Mouse (Mus musculus) lung, postnatal 10 days (tissue): ENCODE results near the gene Dnm2.
"Not testable (repeated sequence)": the region's sequence is repeated elsewhere in the genome, so short reads cannot be mapped to it uniquely, and the experiment has no call there.

ENCODE experiments used
- DNase-seq: peaks from one replicate; pipeline ENCODE4 v3.0.0; 2021

Dnm2 gene

DNA sequence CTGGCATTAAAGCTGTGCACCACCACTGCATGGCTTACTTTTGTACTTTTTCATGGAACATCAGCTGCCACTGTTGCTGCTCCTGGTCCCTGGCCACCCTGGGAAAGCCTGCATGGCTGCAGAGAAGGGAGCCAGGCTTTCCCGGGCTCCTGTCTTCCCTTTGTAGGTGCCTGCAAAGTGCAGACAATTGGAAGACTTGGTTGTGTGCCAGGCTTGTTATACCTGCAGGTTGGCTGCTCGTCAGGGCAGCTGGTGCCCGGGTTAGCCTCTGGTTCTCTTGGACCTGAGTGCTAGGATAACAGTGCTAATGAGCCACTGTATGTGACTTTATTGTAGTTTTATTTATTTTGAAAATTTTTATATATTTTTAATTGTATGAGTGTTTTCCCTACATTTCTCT lies 34.1 kb downstream of the Dnm2 start:
- no peak for DNase-seq

DNA sequence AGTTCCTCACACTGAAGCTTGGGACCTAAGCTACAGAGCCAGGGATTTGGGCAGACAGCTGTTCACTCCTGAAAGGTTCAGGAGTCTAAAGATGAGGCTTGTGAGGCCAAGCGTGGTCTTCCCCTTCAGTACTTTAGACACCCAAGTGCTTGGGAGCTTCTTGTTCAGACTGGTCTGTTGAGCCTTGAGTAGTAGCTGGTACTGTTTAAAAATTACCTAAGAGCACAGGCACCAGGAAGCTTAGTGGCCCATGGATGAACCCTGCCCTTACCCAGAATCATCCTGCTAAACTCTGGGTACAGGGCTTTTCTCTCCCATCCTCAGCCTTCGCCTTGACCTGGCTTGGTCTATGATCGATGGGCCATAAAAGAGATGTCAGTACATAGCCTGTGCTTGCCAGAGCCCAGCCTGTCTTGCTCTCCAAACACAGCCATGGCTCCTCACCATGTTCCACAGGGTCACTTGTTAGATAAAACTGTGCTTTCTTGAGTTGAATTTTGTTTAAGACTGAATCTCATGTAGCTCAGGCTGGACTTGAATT lies 35.8 kb downstream of the Dnm2 start:
- no peak for DNase-seq

DNA sequence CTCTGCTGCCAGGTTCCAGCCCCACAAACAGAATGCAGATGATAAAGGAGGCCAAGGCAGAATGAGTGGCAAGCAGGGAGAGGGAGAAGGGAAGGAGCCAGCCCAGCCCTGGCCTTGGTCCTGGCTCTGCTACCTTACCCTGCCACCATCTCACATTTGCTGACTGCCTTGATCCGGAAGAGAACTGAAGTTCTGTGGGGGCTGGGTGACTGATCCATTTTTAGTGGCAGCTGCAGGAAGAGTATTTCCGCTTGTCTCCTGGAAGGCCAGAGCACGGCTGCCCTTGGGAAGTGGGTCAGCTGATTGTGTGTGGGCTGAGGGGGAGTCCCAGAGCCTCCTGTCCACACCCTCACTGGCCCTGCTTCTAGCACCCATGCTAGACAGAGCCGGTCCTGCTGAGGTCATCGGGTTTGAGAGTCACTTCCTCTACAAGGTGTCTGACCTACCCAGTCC lies 38.5 kb downstream of the Dnm2 start:
- DNase-seq, result peak; percentile 83

DNA sequence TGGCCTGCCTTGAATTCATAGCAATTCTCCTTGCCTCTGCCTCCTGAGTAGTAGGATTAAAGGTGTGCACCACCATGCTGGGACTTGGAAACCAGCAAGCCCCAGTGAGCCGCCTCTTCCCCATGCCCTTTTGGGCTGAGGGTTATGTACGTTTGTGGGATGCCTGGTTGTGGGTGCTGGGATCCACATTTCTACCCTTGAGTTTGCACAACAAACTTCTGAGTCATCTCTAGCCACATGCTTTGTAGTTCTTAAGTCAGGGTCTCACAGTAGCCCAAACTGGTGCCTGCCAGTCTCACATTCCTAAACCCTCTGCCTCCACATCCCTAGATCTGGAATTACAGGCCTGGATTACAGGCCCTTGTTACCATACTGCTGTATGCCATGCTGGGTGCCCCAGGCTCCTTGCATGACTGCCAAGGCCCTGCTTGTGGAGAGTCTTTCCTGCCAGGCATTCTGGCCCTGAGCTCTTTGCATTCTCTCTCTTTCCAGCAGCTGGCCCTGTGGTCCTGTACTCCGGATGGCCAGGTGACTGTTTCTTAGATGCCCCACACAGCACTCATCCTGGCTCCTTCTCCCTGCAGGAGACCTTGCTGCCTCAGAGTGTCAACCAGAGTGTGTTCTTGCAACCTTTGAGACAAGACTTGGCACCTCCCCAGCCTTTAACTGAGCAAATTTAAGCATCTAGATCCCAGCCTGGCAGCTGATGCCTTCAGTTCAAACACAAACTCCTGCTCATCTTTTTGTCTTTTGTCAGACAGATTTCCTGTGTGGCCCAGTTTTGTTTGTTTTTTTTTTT lies 39.3 kb downstream of the Dnm2 start:
- no peak for DNase-seq

DNA sequence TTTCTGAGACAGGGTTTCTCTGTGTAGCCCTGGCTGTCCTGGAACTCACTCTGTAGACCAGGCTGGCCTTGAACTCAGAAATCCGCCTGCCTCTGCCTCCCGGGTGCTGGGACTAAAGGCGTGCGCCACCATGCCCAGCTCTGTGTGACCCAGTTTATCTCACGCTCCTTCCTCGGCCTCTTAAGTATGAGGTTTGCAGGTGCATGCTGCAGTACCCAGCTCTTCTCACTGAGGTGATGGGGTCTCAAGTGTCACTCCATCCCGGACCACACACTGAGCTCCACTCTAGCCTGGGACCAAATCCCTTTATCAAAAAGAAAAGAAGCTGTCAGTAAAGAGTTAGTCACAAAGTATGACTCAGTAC lies 39.8 kb downstream of the Dnm2 start:
- DNase-seq, result not testable (repeated sequence)

DNA sequence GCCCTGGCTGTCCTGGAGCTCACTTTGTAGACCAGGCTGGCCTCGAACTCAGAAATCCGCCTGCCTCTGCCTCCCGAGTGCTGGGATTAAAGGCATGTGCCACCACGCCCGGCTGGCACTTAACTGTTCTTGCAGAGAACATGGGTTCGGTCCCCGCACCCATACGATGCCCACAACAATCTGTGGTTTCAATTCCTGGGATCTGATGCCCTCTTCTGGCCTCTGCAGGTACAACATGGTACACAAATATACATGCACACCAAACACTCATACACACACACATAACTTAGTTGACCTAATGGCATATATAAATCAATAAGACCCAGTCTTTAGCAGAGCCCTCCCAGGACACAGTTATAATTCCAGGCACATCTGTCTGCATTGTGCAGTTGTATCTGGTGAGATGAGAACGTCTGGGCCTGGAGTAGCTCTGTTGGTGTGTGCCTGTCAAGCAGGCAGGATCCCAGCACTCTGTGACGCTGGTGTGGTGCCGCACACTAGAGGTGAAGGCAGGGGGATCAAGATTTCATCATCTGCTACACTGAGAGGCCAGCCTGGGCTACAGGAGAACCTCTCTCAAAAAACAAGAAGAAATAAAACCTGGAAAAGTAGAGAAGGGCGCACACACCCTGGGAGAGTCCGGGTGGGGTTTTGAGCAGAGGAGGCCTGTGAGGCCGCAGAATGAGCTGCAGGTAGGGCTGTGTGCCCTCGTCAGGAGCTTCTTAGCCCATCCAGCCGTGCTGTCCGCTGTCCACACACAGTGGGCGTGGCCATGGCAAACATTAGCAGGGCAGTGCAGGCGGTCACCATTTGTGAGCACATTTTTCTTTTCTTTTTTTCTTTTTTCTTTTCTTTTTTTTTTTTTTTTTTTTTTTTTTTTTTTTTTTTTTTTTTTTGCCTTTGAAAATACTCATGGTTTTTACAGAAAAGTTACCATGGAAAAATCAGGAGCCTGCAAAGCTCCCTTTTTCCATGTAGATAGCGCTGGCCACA lies 44.6 kb downstream of the Dnm2 start:
- DNase-seq, result peak; percentile 71

DNA sequence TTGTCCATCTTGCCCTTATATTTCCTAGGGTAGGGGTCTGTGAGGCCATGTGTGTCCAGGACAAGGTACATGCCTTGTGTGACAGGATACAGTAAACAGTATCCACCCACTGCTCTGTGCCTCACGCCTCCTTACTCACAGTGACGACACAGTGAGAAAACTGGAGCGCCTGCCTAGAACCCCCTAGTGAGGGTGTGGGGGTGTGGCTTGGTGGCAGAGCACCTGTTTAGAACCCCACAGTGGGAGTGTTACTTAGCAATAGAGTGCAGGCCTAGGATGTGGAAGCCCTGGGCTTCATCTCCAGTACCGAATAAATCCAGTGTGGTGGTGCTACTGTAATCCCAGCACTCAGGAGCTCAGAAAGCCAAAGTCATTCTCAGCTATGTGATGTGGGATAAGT lies 48.2 kb downstream of the Dnm2 start:
- DNase-seq, result no peak

DNA sequence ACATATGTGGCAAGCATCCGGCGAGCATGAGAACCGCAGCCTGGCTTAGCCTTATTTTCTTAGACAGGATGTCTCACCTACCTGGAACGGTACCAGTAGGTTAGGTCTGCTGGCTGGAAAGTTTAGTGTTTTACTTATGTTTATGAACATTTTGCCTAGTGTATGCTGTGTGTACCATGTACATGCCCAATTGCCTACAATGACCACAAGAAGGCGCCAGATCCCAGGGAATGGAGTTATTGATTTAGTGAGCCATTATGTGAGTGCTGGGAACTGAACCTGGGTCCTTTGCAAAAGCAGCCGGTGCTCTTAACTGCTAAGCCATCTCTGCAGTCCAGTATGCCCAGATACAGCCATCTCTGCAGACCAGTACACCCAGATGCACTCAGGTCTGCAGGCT lies 53.0 kb downstream of the Dnm2 start:
- DNase-seq, result no peak

DNA sequence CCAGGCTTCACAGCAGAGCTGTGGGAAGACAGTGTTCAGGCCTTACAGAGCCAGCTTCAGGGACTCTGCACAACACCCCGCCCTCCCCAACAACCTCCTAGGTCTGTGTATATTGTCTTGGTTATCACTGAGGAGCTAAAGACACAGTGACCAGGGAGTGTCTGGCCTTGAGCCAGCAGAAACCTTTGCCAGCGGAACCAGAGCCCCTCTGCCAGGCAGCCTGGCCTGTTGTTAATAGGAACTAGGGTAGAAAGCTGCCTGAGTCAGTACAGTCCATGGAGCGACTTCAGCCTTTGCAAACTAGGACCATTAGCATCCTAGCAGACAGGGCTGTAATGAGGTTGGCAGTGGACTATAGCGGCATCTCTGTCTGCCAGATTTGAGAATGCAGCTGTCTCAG lies 59.4 kb downstream of the Dnm2 start:
- DNase-seq, result no peak

DNA sequence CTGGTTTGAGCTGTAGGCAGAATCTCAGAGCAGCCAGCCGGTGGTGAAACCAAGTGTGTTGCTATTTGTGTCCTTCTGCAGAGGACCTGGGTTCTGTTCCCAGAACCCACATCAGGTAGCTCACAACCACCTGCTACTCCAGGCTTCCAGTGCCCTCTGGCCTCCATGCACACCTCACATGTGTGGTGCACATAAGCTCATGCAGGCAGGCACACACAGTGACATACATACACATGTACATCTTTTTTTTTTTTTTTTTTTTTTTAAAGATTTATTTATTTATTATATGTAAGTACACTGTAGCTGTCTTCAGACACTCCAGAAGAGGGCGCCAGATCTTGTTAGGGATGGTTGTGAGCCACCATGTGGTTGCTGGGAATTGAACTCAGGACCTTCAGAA lies 63.5 kb downstream of the Dnm2 start:
- not testable (repeated sequence) for DNase-seq

DNA sequence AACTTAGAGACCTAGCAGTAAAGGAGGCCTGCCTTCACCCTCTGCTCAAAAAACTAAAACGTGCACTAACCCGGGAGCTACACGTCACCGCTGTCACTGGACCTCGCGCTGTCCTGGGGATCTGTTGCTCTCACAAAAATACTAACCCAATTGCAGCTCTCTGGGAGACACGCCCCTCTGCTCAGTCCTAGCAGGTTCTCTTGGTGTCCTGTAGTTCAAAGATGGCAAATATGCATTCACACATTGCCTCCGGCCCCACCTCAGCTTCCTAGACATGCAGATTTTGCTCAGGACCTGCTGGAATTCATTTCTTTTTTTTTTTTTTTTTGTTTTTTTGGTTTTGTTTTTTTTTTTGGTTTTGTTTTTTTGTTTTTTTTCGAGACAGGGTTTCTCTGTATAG lies 66.0 kb downstream of the Dnm2 start:
- no peak for DNase-seq

DNA sequence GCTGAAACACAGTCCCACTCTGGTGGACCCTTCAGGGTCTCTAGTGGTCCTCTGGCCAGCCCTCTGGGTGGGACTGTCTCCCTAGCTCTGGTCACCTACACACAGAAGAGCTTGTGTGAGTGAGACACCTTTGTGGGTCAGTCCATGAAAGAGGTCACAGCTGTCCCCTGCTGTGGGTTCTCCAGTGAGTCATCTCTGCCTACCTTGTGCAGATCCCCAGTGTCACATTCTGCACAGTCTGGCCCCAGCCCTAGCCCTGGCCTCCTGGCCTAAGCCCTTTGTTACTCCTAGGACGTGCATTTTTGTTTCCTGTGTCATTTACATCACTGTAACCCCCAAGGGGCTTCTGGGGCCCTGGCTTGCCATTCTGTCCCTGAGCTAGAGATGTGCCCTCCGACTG lies 69.2 kb downstream of the Dnm2 start:
- no peak for DNase-seq

DNA sequence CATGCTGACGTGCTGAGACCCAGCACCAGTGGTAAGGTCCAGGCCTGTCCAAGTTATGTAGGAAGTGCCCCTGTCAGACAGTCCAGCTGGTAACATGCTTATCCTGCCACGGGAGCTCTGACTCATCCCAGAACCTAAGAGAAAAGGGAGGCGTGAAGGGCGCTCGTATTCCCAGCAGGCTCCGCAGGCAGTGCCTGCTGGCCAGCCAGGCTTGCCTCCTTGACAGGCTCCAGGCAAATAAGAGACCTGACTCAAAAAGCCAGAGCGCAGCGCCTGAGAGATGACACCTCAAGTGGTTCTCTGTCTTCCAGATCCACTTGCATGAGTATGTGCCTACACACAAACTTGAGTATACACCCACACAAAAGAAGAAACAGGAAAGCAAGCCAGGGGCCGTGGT lies 70.0 kb downstream of the Dnm2 start:
- DNase-seq, result no peak

DNA sequence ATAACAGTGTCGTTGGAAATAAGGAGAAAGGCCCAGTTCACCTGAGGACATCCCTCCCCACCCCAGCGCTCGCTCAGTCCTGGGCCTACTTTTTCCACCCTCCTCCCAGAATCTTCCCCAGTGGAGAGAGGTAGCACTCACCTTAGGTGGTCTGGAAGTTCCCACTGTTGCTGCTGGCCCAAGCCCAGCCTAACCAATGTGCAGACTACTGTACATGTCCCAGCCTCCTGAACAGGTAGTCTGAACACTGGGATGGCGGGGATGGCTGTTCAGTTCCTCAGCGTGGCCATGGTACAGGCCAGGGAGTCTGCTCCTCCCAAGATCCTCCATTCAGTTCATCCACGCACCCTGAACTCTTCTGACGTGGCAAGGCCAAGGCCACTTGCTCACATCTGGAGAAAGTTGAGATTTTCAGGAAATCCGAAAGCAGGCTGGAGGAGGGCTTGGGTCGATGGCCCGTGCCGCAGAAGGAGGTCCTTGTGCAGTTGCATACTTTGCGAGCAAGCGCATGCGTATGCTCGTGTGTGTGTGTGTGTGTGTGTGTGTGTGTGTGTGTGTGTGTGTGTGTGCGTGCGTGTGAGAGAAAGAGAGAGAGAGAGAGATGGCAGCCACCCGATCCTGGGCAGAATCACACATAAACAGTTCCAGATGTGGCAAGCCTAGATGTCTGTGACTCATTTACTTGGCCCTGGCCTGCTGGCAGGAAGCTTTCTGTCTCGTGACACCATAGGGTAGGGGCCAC lies 71.8 kb downstream of the Dnm2 start:
- DNase-seq, result peak; percentile 45

DNA sequence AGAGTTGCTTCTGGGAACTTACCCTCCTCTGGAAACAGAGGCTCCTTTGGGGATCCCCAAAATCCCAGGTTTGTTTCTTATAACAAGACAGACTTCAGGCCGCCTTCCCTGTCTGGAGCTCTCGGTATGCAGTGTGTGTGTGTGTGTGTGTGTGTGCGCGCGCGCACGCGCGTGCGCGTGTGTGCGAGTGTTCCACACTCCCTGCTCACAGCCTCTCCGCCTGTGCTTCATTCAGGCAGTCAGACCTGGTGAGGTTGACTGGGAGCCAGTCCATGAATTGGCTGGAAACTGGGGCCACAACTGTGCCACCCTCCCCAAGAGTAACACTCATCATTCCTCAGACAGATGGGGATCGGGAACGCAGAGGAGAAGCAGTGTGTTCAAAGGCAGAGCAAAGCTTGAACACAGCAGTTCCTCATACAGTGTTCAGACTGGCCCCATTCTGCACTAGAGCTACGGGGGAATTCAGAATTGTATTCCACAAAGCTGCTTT lies 72.4 kb downstream of the Dnm2 start:
- no peak for DNase-seq

DNA sequence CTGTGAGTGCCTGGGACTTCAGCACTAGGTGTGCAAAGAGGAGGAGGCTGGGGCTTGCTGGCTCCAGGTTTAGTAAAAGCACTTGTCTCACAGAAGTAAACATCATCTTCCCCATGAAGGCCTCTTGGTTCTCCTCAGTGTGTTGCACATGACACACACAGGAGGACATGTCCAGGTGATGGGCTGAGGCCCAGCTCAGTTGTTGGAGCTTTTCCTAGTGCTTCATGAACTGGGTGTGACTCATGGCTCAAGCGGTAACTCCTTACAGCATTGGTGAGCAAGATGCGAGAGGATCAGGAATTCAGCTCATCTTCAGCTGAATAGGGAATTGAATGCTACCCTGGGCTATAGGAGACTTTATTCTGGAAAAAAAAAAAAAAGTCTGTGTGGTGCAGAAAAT lies 73.0 kb downstream of the Dnm2 start:
- DNase-seq, result no peak

DNA sequence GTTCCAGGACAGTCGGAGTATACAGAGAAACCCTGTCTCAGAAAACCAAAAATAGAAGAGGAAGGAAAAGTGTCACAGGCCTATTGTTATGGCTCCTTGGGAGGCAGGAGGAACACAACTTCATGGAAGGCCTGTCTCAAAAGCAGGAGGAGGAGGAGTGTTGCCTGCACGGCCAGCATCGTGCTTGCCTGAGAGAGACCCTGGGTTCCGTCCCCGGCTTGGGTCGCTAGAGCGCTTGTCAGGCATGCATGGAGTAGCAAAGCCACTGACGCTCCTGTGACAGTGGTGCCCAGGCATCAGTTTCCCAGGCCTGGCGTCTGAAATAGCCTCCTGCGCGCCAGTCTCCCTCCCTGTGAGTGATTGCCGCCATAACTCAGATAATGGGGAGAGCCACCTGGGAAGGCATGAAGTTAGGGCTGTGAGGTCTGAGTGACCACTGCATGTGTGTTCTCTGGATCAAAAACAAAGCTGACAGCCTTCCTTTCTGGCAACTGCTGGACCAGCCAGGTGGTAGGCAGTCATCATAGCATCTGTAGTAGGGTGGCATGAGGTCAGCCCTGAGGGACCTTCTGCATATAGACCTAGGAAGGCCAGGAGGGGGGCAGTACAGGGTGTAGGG lies 73.7 kb downstream of the Dnm2 start:
- DNase-seq, result no peak

DNA sequence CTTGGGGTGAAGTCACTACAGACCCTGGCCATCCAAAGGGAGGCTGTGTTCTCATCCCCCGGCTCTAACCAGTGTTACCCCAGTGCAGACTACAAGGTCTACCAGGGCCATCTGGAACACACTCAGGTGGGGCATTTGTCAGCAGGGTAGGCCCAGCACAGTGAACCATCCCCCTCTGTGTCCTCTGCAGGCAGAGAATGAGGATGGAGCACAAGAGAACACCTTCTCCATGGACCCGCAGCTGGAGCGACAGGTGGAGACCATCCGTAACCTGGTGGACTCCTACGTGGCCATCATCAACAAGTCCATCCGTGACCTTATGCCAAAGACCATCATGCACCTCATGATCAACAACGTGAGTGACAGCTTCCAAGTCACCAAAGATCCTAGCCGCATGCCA lies 78.6 kb downstream of the Dnm2 start:
- no peak for DNase-seq

DNA sequence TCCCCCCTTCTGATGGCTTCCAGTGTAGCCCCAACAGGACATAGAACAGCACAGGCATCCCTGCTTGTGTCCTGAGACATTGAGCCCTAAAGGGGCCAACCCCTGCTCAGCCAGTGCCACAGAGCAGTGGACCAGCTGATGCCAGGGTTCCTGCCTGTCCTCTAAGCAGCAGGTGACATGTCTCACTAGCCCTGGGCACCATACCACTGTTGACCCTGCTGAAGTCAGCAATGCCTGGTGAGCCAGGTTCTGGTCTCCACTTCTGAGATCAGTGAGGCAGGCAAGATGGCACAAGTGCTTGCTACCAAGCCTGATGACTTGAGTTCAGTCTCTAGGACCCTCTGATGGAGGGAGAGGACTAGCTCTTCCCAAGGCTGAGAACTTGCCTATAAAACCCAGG lies 81.1 kb downstream of the Dnm2 start:
- DNase-seq, result no peak

DNA sequence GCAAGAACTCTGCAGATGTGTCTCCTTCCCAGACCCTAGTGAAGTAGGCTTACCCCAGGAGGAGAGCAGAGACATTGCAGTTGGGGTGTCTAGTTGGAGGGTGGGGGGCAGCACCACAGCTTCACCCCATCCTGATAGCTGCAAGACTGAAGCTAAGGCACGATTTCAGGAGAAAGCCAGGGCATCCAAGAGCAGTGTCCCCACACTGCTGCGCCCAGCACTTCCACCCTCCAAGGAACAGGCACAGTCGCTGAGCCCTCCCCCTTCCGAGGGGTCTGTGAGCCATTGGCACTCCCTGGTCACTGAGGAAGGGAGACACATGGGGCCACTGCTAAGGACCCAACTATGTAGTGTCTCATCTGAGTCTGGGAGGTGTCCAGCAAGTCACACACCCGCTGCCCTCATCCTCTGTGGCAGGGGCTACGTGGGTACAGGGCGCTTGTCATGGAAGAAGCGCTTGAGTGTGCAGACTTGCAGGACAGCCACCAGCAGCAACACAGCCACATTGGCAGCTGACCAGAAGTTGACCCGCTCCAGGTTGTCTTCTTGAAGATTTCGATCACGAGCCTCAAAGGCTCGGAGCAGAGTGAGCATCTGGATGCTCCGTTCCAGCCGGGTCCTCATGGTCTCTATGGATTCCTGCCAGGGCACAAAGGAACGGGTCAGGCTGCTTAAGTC lies 83.2 kb downstream of the Dnm2 start:
- no peak for DNase-seq

DNA sequence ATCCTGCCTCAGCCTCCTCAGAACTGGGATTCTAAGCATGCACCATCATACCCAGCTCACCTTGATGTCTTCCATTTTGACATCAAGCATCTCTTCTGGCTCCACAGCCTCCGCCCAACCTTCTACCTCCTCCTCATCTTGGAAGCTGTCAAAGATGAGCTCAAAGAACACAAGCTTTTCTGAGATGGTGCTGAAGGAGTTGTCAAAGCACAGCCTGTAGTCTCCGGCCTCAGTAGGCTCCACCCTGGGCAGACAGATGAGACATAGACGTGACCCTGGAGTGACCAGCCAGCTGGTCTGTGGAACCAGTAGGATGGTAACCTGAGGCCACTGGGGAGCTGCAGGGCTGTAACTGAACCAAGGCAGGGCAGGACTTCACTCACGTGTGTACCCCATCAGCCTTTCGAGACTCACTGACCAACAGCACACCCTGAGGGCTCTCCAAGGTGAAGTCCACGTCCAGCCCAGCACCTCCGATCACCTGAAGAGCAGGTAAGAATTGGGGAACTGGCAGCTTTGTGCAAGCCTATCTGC lies 84.2 kb downstream of the Dnm2 start:
- no peak for DNase-seq
